Mouse (Mus musculus) limb, embryonic 12.5 days (tissue): ENCODE data around the gene Lrguk. TPM values are rescaled to one million over a fixed set of nuclear protein-coding genes. Genes with fewer than 3 reads are reported as not detected.

Source experiments
- ATAC-seq: fragments of 200-750 bp; cut with Nextera tagmentation; 2 replicates; pipeline ENCODE4 v1.8.0; 2017; ENCODE audit warnings: low read depth, moderate TSS enrichment; ENCODE audit not compliant: insufficient number of reproducible peaks, insufficient read depth, low FRiP score, low TSS enrichment
- H3K27ac ChIP-seq: fragments of 300-500 bp; sonication (generic); 2 replicates; pipeline ENCODE4 v1.5.1; 2016; ENCODE audit warnings: mild to moderate bottlenecking, moderate library complexity
- H3K27me3 ChIP-seq: fragments of 300-500 bp; sonication (generic); 2 replicates; pipeline ENCODE4 v1.6.1; 2016; ENCODE audit warnings: mild to moderate bottlenecking, moderate library complexity
- H3K36me3 ChIP-seq: fragments of 300-500 bp; sonication (generic); 2 replicates; pipeline ENCODE4 v1.6.1; 2016; ENCODE audit warnings: mild to moderate bottlenecking, moderate library complexity
- H3K4me1 ChIP-seq: fragments of 300-500 bp; sonication (generic); replicated peaks from 2 replicates; pipeline ENCODE4 v1.6.1; 2016
- H3K4me2 ChIP-seq: fragments of 300-500 bp; sonication (generic); 2 replicates; pipeline ENCODE4 v1.6.1; 2016; ENCODE audit warnings: mild to moderate bottlenecking, moderate library complexity
- H3K4me3 ChIP-seq: fragments of 300-500 bp; sonication (generic); replicated peaks from 2 replicates; pipeline ENCODE4 v1.5.1; 2016; ENCODE audit warnings: mild to moderate bottlenecking
- H3K9ac ChIP-seq: fragments of 300-500 bp; sonication (generic); replicated peaks from 2 replicates; pipeline ENCODE4 v1.6.1; 2016; ENCODE audit warnings: mild to moderate bottlenecking, moderate library complexity
- H3K9me3 ChIP-seq: fragments of 300-500 bp; sonication (generic); 2 replicates; pipeline ENCODE4 v1.6.1; 2016; ENCODE audit warnings: mild to moderate bottlenecking, moderate library complexity
- WGBS: fragments of 180-500 bp; shearing (Covaris S2); methylation state at CpG from one replicate; pipeline ENCODE4 v1.1.7; 2016; 5-methylcytosine and 5-hydroxymethylcytosine counted together
- polyA plus RNA-seq: library from polyadenylated mRNA; unstranded; fragments of >200 nt; fragmentation: Nextera tagmentation; extraction: Ambion mirVana; gene quantifications from 2 replicates; pipeline ENCODE4 v1.2.1, GENCODE M21; 2016

The Lrguk gene
- polyA plus RNA-seq, 1 experiment from 2014 or later: 1.1 TPM

- Histone ChIP-seq H3K4me2 (no peak overlapping the region), H3K9ac (no peak overlapping the region), H3K36me3 (no peaks in the 10 kb centered on the region), H3K4me3 (no peak overlapping the region), H3K9me3 (0 out of 2 replicates have a peak, but pooled peaks cover 4% of the 10 kb centered on the region), H3K27ac (no peak overlapping the region), H3K27me3 (peaks cover 68% of the 10 kb centered on the region), H3K4me1 (no peaks in the 10 kb centered on the region; the same call in 1 of the 2 replicates)
- ATAC-seq: no peak
- WGBS: 91% methylated on average over 15 of the region's 15 CpGs
These were observed 72.5 kb downstream of the Lrguk start for GRCm38 (mm10) chr6:34101531-34102396.

- no peak overlapping the region for H3K9ac ChIP-seq
- H3K9me3 ChIP-seq: no peaks in the 10 kb centered on the region
- no peaks in the 10 kb centered on the region for H3K36me3 ChIP-seq
- 86% methylated on average over 17 of the region's 17 CpGs for WGBS
- no peak overlapping the region for H3K27ac ChIP-seq
- H3K4me2 ChIP-seq: no peak overlapping the region
- H3K4me1 ChIP-seq: no peaks in the 10 kb centered on the region; the same call in 1 of the 2 replicates
- no peak for ATAC-seq
- peaks cover 72% of the 10 kb centered on the region for H3K27me3 ChIP-seq
- H3K4me3 ChIP-seq: no peak overlapping the region
These were observed 74.1 kb downstream of the Lrguk start for GRCm38 (mm10) chr6:34103251-34103920.

- Histone ChIP-seq H3K27ac (no peak overlapping the region), H3K36me3 (no peaks in the 10 kb centered on the region), H3K9me3 (no peaks in the 10 kb centered on the region), H3K4me3 (no peak overlapping the region), H3K4me1 (peaks cover 4% of the 10 kb centered on the region; the same call in 1 of the 2 replicates), H3K27me3 (peaks cover 64% of the 10 kb centered on the region), H3K4me2 (no peak overlapping the region), H3K9ac (no peak overlapping the region)
- 33% methylated on average over 10 of the region's 10 CpGs for WGBS
- no peak for ATAC-seq
These were observed 81.3 kb downstream of the Lrguk start for GRCm38 (mm10) chr6:34110571-34110970.

GRCm38 (mm10) chr6:34111406-34111805 lies 82.2 kb downstream of the Lrguk start:
- H3K4me2 ChIP-seq: no peak overlapping the region
- no peak overlapping the region for H3K9ac ChIP-seq
- no peaks in the 10 kb centered on the region for H3K9me3 ChIP-seq
- peaks cover 4% of the 10 kb centered on the region; the same call in 1 of the 2 replicates for H3K4me1 ChIP-seq
- H3K27ac ChIP-seq: no peak overlapping the region
- 69% methylated on average over 6 of the region's 6 CpGs for WGBS
- peaks cover 55% of the 10 kb centered on the region for H3K27me3 ChIP-seq
- H3K4me3 ChIP-seq: no peak overlapping the region
- ATAC-seq: no peak
- no peaks in the 10 kb centered on the region for H3K36me3 ChIP-seq

- H3K27me3 ChIP-seq: peaks cover 39% of the 10 kb centered on the region
- no peaks in the 10 kb centered on the region for H3K9me3 ChIP-seq
- peak; percentile 97 for ATAC-seq
- H3K27ac ChIP-seq: peak overlapping the region; percentile 53
- H3K4me3 ChIP-seq: no peak overlapping the region
- H3K4me1 ChIP-seq: no peaks in the 10 kb centered on the region; the same call in 1 of the 2 replicates
- H3K9ac ChIP-seq: no peak overlapping the region
- WGBS: 34% methylated on average over 7 of the region's 7 CpGs
- no peak overlapping the region for H3K4me2 ChIP-seq
- H3K36me3 ChIP-seq: no peaks in the 10 kb centered on the region
These were observed 87.7 kb downstream of the Lrguk start for GRCm38 (mm10) chr6:34116838-34117478.

GRCm38 (mm10) chr6:34124401-34124800 lies 95.2 kb downstream of the Lrguk start:
- Histone ChIP-seq H3K4me2 (no peak overlapping the region), H3K9ac (no peak overlapping the region), H3K4me1 (peaks cover 7% of the 10 kb centered on the region; the same call in 1 of the 2 replicates), H3K9me3 (no peaks in the 10 kb centered on the region), H3K27me3 (peaks cover 32% of the 10 kb centered on the region), H3K36me3 (no peaks in the 10 kb centered on the region), H3K4me3 (no peak overlapping the region), H3K27ac (no peak overlapping the region)
- ATAC-seq: no peak
- 70% methylated on average over 2 of the region's 2 CpGs for WGBS

- no peak overlapping the region for H3K9ac ChIP-seq
- no peaks in the 10 kb centered on the region for H3K36me3 ChIP-seq
- peaks cover 7% of the 10 kb centered on the region; the same call in 1 of the 2 replicates for H3K4me1 ChIP-seq
- no peaks in the 10 kb centered on the region for H3K9me3 ChIP-seq
- 73% methylated on average over 2 of the region's 2 CpGs for WGBS
- H3K4me2 ChIP-seq: no peak overlapping the region
- no peak for ATAC-seq
- no peak overlapping the region for H3K27ac ChIP-seq
- peaks cover 18% of the 10 kb centered on the region for H3K27me3 ChIP-seq
- H3K4me3 ChIP-seq: no peak overlapping the region
These were observed 100.0 kb downstream of the Lrguk start for GRCm38 (mm10) chr6:34129261-34129660.

GRCm38 (mm10) chr6:34132391-34132790 lies 103.1 kb downstream of the Lrguk start:
- Histone ChIP-seq H3K9me3 (no peaks in the 10 kb centered on the region), H3K36me3 (no peaks in the 10 kb centered on the region), H3K4me2 (no peak overlapping the region), H3K4me3 (no peak overlapping the region), H3K27me3 (peaks cover 6% of the 10 kb centered on the region), H3K27ac (no peak overlapping the region), H3K9ac (no peak overlapping the region), H3K4me1 (no peaks in the 10 kb centered on the region)
- no peak for ATAC-seq
- WGBS: 91% methylated on average over 9 of the region's 9 CpGs

- H3K4me2 ChIP-seq: no peak overlapping the region
- H3K9me3 ChIP-seq: no peaks in the 10 kb centered on the region
- no peak overlapping the region for H3K4me3 ChIP-seq
- H3K27me3 ChIP-seq: peaks cover 5% of the 10 kb centered on the region
- peaks cover 6% of the 10 kb centered on the region for H3K4me1 ChIP-seq
- no peaks in the 10 kb centered on the region for H3K36me3 ChIP-seq
- WGBS: 69% methylated on average over 3 of the region's 3 CpGs
- no peak overlapping the region for H3K9ac ChIP-seq
- no peak for ATAC-seq
- no peak overlapping the region for H3K27ac ChIP-seq
These were observed 109.1 kb downstream of the Lrguk start for GRCm38 (mm10) chr6:34138366-34138765.

- Histone ChIP-seq H3K27me3 (peaks cover 19% of the 10 kb centered on the region), H3K36me3 (no peaks in the 10 kb centered on the region), H3K4me2 (peak overlapping the region; percentile 32), H3K4me3 (no peak overlapping the region), H3K4me1 (peaks cover 6% of the 10 kb centered on the region), H3K27ac (no peak overlapping the region), H3K9ac (no peak overlapping the region), H3K9me3 (peaks cover 13% of the 10 kb centered on the region; the same call in 1 of the 2 replicates)
- ATAC-seq: no peak
- WGBS: 35% methylated on average over 11 of the region's 11 CpGs
These were observed 113.7 kb downstream of the Lrguk start for GRCm38 (mm10) chr6:34142931-34143330.

- WGBS: 83% methylated on average over 6 of the region's 6 CpGs
- ATAC-seq: no peak
- Histone ChIP-seq H3K27ac (no peak overlapping the region), H3K4me2 (no peak overlapping the region), H3K27me3 (peaks cover 36% of the 10 kb centered on the region), H3K36me3 (no peaks in the 10 kb centered on the region), H3K9ac (no peak overlapping the region), H3K4me3 (no peak overlapping the region), H3K9me3 (peaks cover 13% of the 10 kb centered on the region; the same call in 1 of the 2 replicates), H3K4me1 (peaks cover 6% of the 10 kb centered on the region)
These were observed 116.8 kb downstream of the Lrguk start for GRCm38 (mm10) chr6:34146042-34146441.
